Mouse (Mus musculus) brain, embryonic 18.5 days (tissue): ENCODE measurements around the gene Rab5b.

Experiments used
- DNase-seq: peaks from one replicate; pipeline ENCODE4 v3.0.0-alpha.2; 2012; ENCODE audit warnings: low read depth, low spot score

Gene Rab5b

GRCm38 (mm10) chr10:128699006-128699405 is 2.9 kb upstream of the Rab5b start:
- DNase-seq = no peak

GRCm38 (mm10) chr10:128697072-128697725 is 1.1 kb upstream of the Rab5b start:
- no peak for DNase-seq

GRCm38 (mm10) chr10:128695411-128695991 is 563 bp downstream of the Rab5b start:
- no peak for DNase-seq

GRCm38 (mm10) chr10:128674469-128675008 is 21.5 kb downstream of the Rab5b start:
- no peak for DNase-seq

GRCm38 (mm10) chr10:128673763-128674468 is 22.1 kb downstream of the Rab5b start, which contains the start of gene Suox:
Gene Suox, minus strand, starts transcription at chr10:128674073.
- no peak for DNase-seq

GRCm38 (mm10) chr10:128671148-128671547 is 24.9 kb downstream of the Rab5b start:
- DNase-seq = no peak

GRCm38 (mm10) chr10:128668790-128669672 is 27.0 kb downstream of the Rab5b start:
- no peak for DNase-seq

GRCm38 (mm10) chr10:128665806-128666205 is 30.3 kb downstream of the Rab5b start:
- no peak for DNase-seq

- no peak for DNase-seq
These were observed 30.8 kb downstream of the Rab5b start for GRCm38 (mm10) chr10:128665307-128665706.

GRCm38 (mm10) chr10:128664808-128665207 is 31.3 kb downstream of the Rab5b start:
- DNase-seq = no peak

- no peak for DNase-seq
These were observed 32.4 kb downstream of the Rab5b start for GRCm38 (mm10) chr10:128663441-128664220.

- DNase-seq = no peak
These were observed 33.6 kb downstream of the Rab5b start for GRCm38 (mm10) chr10:128662465-128662864.

GRCm38 (mm10) chr10:128659490-128659889 is 36.6 kb downstream of the Rab5b start:
- no peak for DNase-seq

- no peak for DNase-seq
These were observed 38.2 kb downstream of the Rab5b start for GRCm38 (mm10) chr10:128657844-128658243.

- no peak for DNase-seq
These were observed 39.3 kb downstream of the Rab5b start for GRCm38 (mm10) chr10:128656731-128657130.

- DNase-seq = no peak
These were observed 40.8 kb downstream of the Rab5b start for GRCm38 (mm10) chr10:128655254-128655653.

- DNase-seq = no peak
These were observed 42.2 kb downstream of the Rab5b start for GRCm38 (mm10) chr10:128653866-128654265.

- no peak for DNase-seq
These were observed 49.6 kb downstream of the Rab5b start for GRCm38 (mm10) chr10:128646139-128647089.
